Mouse (Mus musculus) CD4-positive, CD25-positive, alpha-beta regulatory T cell, adult 4 months (primary cell): Measurements from ENCODE around the gene Phc2. TPM values are rescaled to one million over a fixed set of nuclear protein-coding genes. Genes with fewer than 3 reads are reported as not detected.
A peak's percentile ranks its signal among the peaks of the same experiment; 100 is the strongest.

ENCODE experiments used
- ATAC-seq: one replicate; pipeline ENCODE4 v1.8.0; 2017
- polyA plus RNA-seq, 2 experiments: library from polyadenylated mRNA; unstranded; fragments of 100-300 nt; shearing (Covaris generic); gene quantifications; one replicate each; pipeline ENCODE4 v1.2.1; 2017

Phc2 gene
- polyA plus RNA-seq, 2 experiments from 2014 or later, result 13.1 to 14.1 TPM

DNA sequence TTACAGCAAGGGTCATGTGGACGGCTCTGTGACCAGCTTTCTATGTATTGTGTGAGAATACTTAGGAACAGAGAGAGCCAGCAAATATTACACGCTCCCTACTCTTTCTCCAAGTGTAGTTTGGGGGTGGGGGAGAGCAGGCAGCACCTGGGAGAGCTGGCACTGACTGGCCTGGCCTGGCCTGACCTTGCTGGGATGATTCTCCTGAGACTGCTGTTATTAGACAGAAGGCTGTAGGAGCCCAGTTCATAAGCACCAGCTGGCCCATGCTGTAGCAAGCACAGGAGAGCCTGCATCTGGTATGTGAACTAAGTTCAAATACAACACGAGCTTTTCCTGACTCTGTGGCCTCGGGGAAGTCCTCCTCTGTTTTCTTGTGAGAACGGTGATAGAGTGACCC lies 38.7 kb downstream of the Phc2 start:
- ATAC-seq, result no peak

DNA sequence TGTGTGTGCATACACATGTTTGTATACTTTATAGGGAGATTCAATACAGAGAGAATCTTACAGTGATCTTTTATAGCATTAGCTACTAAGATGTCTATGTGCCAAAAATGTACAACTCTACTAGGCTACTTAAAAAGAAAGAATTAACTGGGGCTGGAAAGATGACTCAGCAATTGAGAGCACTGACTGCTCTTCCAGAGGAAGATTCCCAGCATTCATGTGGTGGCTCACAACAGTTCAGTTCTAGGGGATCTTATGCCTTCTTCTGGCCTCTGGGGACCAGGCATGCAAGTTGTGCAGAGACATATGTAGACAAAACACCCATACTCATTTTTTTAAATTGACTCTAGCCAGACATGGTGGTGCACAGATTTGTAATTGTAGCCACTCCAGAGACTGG lies 39.8 kb downstream of the Phc2 start:
- ATAC-seq, result no peak

DNA sequence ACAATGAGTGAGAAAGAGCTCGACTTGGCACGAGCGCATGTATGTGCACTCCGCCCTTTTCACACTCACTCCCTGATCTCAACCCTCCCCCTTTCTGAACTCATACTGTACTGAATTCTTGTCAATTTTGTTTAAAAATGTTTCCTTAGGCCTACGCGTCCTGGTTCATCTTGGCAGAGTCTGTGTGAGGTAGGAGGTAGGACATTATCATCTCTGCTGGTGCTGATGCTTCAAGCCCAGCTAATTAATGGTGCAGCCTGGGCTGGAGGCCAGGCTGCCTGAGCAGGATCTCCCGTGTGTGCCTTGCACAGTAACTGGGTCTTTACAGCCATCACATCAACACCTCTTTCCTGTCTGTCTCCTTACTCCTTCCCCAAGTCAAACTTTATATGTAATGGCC lies 40.6 kb downstream of the Phc2 start:
- no peak for ATAC-seq

DNA sequence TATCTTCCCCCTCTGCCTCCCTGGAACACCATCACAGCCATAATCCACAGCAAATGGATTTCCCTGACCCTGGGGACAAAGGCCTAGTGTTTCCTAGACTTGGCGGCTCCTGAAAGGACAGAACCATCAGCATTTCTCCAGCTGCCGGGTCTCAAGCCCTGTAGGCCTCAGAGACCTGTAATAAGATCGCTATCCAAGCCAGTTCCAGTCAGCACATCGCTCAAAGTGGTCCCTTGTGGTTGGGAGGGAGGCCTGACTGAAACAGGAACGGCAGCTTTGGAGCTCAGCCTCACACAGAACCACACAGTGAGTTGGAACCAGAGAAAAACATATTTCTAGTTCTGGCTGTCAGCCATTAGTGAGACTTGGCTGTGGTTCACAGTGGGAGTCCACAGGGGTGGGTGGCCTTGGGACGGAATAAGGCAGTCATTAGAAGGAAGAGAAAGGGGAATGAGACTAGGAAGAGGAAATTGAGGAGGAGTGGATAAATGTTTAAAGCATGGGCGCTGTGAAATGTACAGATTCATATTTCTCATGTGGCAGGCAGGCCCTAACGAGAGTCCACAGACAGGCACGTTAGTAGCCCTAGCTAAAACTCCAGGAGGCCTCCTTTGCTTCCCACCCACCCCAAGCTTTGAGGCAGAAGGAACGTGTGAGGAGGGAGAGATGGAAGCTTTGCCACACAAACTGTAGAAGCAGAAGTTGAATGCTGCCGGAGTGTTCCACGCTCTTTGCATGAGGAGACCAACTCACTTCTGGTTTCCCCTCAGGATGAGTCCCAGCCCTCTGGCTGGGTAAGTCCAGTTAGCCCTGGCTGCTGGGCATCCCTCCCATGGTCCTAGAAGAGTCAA lies 43.7 kb downstream of the Phc2 start:
- no peak for ATAC-seq

DNA sequence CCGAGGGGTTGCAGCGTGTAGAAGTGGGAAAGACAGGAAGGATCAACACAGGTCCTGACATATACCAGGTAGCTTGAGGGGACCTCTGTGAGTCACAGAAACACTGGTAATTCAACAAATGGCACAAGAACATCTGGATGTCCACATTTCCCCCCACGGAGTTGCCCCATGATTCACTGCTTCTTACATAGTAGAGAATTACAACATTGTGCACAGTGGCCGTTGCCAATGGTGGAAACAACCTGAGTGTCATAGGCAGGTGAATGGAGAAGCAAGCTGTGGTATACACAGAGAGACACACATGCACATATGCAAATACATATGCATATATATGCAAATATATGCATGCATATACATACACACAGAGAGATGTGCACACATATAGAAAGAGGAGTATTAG lies 45.4 kb downstream of the Phc2 start:
- no peak for ATAC-seq

DNA sequence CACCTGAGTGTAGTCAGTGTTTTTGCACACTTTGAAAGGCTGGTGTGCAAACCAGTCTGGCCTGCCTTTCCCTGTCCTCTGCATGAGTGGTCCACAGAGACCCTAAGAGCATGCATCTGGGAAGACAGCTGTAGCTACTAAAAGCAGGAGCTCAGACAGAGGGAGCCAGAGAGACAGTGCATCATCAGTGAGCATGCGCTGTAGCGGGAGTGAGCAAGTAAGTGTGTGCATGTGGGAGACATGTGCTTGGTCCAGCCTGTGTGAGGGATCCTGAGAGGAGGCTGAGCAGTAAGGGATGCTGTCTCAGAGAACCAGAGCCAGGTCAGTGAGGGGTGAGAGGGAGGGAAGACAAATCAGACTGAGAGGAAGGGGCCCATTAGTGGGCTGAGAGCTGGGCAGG lies 46.0 kb downstream of the Phc2 start:
- ATAC-seq, result no peak

DNA sequence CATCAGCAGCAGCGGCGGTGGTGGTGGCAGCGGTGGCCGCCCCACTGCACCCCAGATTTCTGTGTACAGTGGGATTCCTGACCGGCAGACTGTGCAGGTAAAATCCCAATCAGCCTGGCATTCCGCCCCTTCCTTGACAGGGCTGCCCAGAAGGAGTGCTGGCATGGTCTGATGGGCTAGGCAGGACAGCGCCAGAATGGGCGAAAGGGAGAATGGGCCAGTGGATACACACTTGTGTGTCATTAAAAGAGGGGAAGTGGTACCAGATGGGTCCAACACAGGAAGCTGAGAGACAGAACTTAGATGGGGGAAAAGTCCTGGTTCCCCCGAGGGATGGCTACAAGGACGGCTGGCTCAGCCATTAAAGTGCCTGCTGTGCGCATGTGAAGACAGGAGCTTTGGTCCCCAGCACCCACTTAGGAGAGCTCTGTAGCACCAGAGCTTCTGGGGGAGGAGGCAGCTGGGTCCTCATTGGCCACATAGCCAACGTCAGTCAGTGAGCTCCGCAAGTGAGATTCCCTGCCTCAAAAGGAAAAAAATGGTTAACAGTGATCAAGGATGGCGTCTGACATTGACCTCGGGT lies 50.7 kb downstream of the Phc2 start:
- ATAC-seq, result no peak

DNA sequence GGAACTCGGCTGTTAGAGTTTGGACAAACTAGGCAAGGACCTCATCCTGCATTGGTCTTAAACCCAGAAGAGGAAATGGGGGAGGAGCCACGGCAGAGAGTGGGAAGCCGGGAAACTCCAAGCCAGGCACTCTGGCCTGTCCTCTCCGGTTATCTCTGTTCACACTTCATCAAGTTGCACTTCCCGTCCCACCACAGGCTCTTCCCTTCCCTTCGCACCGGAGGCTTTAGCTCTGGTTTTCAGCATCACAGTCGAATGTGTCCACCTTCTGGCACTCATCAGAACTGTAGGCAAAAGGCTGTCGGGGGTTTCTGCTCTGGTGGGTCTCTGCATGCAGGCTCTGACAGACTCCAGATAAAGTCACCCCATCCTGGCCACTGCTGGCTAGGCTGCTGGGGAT lies 52.1 kb downstream of the Phc2 start:
- ATAC-seq, result no peak

DNA sequence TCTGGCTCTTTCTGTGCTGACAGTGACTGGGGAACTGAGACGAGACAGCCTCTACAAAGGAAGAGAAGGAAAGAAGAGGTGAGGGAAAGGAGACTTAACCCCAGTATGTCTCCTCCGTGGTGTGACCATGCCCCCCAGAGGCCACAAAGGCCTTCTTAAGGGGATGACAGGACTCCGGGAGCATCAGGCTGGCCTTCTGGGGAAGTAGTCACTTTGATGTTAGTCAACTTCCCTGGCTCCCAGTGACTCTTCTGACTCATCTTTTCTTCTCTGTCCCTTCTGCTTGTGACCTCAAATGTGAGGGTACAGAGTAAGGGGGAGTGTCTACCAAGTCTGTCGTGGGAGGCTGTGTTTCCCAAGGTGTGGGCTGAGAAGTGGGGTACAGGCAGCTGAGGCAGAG lies 52.9 kb downstream of the Phc2 start:
- ATAC-seq, result no peak

DNA sequence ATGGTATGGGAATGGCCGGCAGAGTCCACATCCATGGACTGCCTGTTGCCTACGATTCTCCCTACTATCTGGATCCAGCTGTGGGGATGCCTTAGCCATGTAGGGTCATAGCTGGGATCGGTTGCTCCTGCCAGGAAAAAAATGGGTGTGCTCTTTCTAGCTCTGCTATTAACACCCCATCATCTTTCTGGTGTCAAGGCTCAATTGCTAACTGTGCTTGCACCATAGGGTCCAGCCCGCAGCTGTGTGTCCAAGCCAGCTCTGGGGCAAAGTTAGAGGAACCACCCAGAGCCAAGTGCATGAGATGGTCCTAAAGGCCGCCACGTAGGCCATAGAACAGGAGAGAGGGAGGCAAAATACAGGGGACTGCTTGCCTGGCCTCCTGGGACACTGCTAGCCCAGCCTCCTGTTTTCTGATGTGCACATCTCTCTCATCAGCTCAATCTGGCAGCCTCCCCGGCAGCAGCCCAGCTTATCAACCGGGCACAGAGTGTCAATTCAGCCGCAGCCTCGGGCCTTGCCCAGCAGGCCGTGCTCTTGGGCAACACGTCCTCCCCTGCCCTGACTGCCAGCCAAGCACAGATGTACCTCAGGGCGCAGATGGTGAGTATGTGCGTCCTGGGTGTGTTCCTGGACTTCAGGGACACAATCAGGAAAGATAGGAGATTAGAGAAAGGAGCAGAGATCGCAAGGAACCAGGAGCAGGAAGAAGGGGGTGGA lies 54.7 kb downstream of the Phc2 start:
- no peak for ATAC-seq

DNA sequence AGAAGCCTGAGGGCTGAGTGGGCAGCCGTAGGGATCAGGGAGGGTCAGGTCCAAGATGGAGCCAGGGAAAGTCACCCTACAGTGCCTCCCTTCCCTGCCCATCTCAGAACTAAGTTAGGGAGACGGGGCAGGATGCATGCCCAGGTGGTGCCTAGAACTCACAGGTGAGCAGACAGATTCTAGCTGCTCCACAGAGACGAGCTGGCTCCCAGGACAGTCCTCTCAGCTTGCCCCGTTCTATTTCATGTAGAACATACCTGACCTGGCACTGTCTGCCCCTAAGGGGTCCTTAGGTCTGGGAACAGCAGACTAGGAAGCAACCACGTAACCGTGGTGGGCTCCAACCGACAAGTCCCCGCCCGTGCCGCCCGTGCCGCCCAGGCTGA lies 55.3 kb downstream of the Phc2 start:
- no peak for ATAC-seq

DNA sequence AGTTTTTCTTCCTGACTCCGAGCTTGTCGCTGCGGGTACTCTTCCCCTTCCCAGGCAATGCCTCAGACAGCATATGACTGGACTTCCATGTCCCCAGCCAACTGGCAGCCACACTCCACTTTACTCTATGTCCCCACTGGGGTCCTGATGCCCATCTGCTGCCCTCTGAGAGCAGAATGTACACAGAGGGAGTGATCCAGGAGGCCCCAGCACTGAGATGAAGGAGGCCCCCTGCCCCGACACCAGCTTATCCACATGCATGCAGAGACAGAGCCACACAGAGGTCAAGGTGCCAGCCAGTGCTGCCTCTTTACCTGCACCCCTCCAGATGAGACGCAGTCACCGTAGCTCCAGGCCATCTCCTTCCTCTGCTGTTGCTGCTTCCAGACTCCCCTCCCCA lies 55.8 kb downstream of the Phc2 start:
- ATAC-seq, result no peak

DNA sequence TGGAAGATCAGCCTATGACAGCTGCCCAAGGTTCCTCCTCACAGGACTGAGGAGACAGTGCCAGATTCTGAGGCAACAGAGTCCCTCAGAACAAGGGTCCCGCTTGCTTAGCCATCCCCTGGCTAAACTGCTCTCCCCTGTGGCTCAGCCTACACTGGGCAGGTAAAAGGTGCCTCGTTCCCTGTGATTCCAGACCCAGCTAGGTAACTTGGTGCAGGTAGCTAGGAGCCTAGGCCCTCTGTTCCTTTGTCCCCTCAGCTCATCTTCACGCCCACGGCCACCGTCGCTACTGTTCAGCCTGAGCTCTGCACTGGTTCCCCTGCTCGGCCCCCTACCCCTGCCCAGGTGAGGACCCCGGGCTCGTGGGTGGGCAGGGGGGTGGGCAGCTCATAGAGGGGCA lies 56.3 kb downstream of the Phc2 start:
- no peak for ATAC-seq

DNA sequence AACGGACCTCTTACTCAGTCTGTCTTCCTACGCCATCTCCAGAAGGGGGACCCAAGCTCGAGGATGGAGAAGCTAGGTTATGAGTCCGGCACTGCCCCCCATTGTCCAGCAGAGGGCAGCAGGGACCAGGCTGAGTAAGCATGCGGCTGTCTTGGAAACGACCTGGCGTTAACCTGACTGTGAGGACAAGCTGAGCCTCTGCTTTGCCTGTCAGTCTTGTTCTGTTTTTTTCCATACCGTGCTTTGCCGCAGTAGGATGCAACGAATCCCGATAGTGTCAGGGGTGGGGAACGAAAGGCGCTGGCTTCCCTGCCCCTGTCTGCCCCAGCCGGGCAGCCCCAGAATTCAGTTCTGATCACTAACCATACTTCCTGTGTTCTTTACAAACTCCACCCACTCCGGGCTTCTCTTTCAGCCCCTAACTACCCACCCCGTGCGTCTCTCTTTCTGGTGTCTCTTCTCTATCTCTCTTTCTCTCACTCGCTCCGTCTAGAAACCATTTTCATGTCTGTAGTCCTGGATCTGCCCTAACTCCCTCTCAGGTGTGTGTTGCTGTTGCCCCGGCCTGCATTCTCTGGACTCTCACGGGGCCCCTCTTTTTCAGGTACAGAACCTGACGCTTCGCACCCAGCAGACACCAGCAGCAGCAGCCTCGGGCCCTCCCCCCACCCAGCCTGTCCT lies 57.1 kb downstream of the Phc2 start:
- ATAC-seq, result peak; percentile 94

DNA sequence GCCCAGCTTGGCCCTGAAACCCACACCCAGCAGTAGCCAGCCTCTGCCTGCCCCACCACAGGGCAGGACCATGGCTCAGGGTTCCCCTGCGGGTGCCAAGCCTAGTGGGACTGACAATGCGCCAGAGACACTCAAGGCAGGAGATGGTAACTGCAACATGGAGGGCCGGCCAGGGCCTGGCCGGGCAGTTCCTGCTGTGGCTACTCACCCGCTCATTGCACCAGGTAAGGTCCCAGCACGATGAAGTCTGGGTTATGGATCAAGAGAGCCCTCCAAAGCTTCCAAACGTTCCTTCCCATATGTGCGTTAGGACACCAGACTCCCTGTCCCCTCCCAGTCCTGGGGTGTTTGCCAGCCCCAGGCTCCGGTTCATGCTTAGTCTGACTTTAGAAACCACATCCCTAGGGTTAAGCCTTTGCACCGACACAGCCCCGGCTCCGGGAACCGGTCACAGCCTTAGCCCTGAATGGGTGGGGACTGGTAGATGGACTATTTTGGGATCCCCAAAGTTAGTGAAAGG lies 57.7 kb downstream of the Phc2 start:
- ATAC-seq, result no peak

DNA sequence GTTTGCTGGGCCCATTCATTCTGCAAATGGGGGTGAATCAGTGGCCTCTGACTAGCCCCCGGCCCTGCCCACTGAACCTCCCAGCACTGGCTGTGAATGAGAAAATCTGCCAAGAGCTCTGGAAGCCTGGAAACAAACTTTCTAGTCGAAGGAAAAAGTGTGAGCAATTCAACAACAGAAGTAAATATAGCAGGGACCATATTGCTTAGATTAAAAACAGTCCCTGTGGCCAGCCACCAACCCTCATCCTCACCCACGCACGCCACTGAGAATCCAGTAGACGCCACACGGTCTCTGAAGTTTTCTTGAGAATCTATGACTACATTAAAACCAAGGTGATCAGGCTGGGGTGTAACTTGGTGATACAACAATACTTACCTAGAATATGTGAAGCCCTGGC lies 58.4 kb downstream of the Phc2 start:
- no peak for ATAC-seq

DNA sequence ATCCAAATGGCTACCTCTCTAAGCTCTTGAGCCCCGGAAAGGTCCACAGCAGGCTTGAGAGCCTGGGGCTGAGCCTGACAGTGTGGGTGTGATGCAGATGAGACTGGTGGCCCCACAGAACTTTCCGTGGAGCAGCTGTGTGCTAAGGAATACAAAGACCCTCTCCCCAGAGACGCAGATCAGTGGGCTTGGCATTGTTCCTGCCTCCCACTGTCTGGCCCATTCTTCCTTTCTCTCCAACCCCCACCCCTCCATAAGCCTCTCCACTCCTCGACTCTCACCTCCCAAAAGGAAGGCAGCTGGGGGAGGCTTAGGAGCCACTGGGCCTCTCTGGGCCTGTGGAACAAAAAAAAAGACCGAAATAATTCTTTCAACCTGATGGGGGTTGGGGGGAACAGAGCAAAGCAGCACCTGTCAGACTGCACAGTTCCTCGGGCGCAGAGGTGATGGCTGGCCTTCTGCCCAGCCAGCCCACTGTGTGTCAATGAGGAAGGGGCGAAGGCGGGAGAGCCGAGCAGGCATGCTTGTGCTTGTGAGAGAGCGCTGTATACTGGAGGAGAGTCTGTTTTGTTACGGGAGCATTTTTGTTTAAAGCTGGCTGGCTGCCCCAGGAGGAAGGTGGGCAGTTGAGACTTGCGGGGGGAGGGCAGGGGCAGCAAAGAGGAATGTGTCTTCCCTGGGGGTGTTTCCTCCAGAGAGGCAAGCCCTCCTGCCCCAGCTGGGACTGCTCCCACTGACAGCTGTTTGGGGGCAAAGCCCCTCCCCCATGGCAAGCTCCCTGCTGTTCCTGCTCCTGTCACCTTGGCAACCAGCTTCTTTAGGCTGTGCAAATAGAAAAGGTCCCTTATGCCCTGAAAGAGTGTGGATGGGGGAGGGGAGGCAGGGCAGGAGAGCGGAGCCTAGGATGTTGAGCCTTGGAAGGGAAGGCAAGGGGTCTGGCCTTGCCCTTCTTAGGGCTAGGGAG lies 61.0 kb downstream of the Phc2 start:
- ATAC-seq, result no peak

DNA sequence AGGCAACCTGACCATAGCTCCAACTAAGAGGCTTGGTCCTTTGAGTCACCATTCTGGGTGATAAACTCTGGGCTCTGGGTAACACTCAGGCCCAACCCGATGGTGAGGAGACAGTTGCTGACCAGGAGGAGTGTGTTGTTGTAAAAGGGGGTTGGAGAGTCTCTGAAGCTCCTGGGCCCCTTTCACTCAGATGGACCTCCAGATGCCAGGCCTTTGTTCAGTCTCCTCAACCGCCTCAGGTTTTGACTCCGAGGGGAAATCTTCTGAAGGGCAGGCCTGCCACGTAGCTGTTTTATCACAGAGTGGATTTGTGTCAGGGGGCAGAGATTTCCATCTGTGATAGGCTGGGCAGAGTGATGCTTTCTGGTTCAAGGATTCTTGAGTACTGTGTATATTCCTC lies 61.8 kb downstream of the Phc2 start:
- ATAC-seq, result no peak

DNA sequence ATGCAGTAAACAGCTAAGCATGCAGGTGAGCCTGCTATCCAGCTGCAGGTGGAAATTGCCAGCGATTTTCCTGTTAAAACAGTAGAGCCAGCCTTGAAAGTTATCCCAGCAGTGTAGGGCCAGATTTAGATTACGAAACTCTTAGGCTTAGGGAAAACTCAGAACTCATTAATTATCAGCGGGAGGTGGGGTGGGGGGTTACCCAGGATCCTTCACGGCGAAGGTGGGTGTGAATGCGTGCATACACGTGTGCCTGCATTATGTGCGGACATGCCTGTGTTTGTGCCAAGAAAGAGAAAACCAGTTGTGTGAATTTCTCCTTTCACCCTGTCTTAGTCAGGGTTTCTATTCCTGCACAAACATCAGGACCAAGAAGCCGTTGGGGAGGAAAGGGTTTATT lies 62.2 kb downstream of the Phc2 start:
- ATAC-seq, result no peak

DNA sequence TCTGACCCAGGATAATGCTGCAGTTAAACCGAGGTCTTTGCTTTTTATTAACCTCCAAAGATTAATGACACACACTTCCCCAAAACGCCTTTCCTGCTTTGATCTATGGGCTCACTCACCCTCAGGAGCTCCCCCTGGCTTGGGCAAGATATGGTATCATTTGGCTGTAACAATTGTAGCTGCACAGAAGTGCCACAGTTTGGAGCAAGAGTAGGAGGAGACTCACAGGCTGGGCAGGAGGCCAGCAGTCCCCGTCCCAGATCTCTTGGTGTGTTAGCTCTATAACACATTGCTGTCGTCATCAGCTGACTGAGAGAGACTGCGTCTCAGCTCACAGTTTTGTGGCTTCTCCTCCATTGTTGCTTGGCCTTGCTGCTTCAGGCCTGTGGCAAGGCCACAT lies 65.6 kb downstream of the Phc2 start:
- ATAC-seq, result no peak

DNA sequence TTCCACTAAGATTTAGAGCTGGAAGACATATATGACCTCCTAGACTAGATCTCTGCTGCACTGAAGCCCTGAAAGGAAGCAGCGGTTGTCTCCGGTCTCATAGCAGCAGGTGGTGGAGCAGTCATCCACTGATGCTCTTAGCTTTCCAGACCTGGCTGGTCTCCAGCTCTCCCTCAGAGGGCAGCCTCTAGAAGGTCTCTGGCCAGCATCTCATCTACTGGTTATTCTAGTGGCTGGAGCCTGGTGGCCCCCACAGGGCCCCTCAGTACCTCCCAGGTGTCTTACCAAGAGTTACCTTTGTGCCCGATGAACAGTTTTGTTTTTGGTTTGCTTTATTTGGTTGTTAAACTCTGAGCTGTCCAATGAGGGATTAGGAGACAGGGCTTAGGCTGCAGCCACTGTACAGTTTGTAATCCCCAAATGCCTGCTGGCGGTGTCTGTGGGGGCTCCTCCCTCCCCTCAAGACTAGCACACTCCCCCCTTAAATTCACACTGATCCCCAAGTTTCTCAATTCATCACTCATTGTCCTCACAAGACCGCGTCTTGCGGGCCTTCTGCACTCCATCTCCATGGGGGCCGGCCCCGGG lies 66.7 kb downstream of the Phc2 start:
- no peak for ATAC-seq

DNA sequence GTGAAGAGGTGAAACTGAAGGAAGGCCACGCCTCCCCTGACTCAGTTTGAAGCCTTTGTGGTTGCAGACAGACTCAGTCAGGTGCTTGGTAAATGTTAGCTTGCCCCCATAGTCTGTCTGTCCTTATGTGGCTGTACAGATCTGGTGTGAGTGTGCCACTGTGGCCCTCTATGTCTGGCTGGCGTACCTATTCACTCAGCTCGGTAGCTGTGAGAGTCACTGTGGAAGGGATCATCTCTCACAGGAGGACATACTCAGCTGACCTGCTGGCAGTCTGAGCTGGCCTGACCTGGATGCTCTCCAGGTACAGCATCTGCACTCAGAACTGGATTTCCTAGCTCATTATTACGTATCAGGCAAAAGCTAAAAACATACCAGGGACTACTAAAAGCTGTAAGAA lies 67.3 kb downstream of the Phc2 start:
- no peak for ATAC-seq
